Mouse (Mus musculus) adrenal gland, postnatal 10 days (tissue): ENCODE data around the gene S1pr3. TPM values are rescaled to one million over a fixed set of nuclear protein-coding genes. Genes with fewer than 3 reads are reported as not detected.

Experiments used
- DNase-seq: peaks from one replicate; pipeline ENCODE4 v3.0.0; 2021; ENCODE audit warnings: mixed read lengths
- total RNA-seq, 2 experiments: library from RNA; stranded (reverse); gene quantifications; 2 replicates each; pipeline ENCODE4 v1.2.3; 2021

S1pr3 gene
- total RNA-seq, 2 experiments from 2014 or later: 19.9 to 22.4 TPM

DNA sequence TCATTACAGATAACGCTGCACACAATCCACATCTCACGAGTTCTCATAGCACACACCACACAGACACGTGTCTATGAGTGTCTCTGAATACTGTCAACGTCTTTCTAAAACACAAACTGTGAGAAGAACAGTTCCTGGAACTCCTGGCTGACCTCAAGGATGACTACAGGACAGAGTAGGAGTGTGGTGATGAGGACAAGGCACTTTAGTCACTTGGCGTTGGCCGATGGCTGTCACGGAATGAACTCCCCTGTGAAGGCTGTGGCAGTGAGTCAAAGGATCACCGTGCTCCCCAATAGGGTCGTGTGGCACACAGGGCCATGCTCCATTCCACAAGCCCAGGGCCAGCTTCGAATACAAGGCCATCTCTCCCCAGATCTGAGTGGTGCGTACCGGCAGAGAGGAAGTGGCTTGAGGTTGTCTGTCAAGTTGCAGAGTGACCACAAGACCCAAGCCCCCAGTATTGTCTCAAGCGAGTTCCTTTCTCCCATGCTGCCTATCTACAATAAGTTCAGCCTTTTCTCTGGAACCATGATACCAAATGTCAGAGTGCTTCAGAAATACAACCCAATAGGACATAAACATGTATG is 2.6 kb upstream of the S1pr3 start:
- no peak for DNase-seq

- no peak for DNase-seq
Observed at GRCm38 (mm10) chr13:51407541-51408217, 760 bp upstream of the S1pr3 start.

- no peak for DNase-seq
Observed at GRCm38 (mm10) chr13:51409936-51410481, 1.6 kb downstream of the S1pr3 start.

GRCm38 (mm10) chr13:51411243-51411642 is 2.8 kb downstream of the S1pr3 start:
- no peak for DNase-seq

DNA sequence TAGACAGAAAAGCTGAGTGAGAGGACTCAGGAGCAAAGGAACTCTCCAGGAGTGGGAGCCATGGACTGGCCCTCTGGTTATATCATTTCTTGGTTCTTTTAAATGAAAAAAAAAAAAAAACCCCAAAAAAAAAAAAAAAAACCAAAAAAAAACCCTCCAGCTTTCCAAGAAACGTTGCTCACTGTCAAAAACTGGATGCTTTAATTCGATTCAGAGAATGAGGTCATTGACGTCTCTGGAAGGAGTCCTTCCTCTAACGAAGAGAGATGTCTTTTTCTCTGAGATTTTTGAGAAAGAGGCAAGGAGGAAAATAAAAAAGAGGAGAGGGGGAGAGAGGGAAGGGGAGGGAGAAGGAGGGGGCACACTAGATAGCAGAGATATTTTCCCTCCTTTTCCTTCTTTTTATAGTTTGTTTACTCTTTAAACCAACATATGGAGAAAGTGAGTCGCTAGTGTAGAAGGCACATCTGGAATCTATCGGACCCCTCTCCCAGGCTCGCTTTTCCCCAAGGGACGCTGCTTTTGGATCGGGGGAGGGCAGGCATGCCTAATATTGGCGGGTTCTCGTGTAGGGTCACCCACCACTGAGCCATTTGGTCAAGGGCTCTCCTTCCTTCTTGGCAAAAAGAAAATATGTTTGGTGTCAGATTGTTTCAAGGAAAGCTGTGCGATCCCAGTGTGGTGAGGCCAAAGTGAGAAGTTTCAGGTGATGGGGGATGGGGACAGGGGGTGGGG is 3.4 kb downstream of the S1pr3 start:
- DNase-seq: no peak

DNA sequence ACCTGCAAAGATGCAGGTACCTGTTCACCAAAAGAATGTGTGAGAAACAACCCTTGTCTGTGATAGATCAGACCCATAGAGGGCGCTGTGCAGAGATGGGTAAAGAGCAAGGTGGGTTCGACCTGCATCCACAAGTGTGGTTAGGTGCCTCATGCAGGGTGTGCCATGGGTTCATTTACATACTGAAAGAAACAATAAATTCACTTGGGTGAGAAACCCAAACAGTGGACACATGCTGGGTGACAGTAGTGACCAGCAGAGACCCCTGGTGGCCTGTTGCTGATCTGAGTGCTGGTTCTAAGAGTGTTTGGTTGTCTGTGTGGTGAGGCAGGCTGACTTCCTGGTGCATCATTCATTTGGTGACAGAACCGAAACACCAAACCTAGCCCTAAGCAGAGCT is 5.0 kb downstream of the S1pr3 start:
- peak; percentile 44 for DNase-seq

DNA sequence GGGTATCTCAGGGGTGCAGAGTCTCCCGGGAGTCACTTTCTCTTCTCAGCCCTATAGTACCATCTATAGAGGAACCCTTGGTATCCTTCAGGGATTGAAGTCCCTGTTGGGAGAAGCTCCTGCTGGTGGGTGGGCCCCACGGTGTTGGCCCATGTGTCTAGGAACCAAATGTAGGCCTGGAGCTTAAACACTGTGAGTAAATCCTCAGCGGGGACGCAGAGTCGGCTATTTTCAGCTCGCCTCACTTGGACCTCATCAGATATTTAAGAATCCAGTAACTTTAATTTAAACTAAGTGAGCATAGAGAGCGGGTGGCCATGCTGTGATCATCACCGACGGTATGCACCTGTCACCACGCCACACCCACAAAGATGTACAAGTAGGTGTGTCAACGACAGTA is 8.3 kb downstream of the S1pr3 start:
- no peak for DNase-seq

DNA sequence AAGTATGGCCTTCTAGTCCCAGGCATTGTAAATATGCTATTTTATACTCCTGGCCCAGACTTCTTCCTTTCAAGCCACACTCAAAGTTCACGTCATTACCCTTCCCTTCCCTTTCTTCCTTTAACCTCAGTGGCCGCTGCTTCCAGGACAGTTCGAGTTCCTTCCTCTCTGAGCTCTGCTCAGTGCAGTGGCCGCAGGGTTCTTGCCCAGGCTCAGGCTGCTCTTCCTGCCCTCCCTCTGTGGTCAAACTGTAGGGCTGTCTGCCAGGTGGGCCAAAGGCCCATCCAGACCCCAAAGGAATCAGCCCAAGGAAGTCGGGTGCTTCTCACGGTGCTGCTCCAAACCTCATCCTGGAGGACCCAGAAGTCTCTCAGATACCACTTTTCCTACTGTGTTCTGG is 9.4 kb downstream of the S1pr3 start:
- DNase-seq: no peak

GRCm38 (mm10) chr13:51418268-51418941 is 10.0 kb downstream of the S1pr3 start:
- DNase-seq: peak; percentile 95

DNA sequence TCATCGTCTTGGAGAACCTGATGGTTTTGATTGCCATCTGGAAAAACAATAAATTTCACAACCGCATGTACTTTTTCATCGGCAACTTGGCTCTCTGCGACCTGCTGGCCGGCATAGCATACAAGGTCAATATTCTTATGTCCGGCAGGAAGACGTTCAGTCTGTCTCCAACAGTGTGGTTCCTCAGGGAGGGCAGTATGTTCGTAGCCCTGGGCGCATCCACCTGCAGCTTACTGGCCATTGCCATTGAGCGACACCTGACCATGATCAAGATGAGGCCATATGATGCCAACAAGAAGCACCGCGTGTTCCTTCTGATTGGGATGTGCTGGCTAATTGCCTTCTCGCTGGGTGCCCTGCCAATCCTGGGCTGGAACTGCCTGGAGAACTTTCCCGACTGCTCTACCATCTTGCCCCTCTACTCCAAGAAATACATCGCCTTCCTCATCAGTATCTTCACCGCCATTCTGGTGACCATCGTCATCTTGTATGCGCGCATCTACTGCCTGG is 10.6 kb downstream of the S1pr3 start:
- no peak for DNase-seq

- no peak for DNase-seq
Observed at GRCm38 (mm10) chr13:51419501-51419900, 11.1 kb downstream of the S1pr3 start.

DNA sequence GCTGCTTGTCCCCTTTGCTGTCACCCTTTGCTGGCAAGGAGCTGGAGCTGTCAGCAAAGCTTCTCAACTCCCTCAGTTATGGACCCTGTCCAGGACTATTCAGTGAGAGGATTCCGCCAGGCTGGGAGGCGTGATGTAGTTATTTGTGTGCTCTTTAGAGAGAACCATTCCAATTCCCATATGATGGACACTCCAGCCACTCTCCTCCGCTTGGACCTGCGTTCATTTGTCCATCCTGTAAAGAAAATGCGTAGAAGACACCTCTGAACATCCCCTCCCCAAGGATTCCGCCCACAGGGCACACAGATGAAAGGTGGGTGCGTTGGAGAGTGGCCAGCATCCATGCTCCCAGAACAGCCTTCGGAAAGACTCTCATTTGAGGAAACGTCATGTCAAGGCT is 12.4 kb downstream of the S1pr3 start:
- no peak for DNase-seq

DNA sequence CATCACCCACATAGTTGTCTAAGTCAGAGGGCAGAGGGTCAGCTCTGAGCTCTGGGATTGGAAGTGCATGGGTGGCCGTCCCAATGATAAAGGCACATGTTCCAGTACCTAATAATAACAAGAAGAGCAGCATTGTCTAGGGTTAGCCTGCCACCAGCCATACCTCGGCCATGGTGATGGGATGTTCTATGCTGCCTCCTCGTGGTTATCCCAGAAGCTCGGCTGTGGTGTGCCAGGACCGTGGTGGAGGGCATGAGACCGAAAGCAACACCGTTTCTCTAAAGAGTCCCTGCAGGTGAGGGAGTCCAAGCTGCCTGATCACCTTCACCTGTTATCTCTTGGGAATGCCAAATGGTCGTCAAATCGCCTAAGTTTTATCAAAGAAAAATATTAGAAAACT is 15.2 kb downstream of the S1pr3 start:
- no peak for DNase-seq

- DNase-seq: peak; percentile 84
Observed at GRCm38 (mm10) chr13:51424647-51425046, 16.2 kb downstream of the S1pr3 start.

- no peak for DNase-seq
Observed at GRCm38 (mm10) chr13:51425662-51426443, 17.4 kb downstream of the S1pr3 start.

GRCm38 (mm10) chr13:51433371-51433770 is 24.9 kb downstream of the S1pr3 start:
- no peak for DNase-seq

DNA sequence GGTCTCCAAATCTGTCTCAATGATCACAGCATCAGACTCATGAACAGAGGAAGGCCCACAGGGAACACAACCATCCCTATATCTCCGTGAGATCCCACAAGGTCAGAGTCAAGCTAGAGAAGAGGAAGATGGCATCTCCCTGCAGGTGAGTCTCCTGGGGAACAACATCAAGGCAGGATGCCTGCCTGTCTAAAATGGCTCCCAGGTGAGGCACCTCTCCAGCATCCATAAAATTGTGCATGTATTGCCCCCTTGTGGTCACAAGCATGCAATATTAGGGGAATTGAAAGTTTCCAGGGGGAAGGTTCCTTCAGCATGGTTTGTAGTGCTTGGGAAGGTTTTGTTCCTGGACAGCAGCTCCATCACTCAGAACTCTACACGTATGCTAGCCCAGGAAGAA is 26.0 kb downstream of the S1pr3 start:
- no peak for DNase-seq

DNA sequence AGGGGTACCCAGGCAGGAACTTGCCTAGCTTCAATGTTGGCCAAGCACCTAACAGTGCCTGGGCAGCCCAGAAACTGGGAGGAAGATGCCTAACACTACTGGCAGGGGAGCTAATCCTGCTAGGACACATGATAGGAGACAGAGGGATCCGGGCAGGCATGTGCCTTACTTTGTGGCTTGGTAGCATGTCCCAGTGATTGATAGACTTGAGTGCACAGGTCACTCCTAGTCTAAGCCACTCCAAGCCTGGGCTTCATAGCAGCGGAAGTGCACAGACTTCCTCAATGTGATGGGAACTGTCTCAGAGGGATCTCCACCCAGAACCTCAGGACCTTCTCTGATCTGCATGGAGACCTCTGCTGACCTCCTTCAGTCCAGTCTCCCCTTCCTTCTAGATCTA is 26.7 kb downstream of the S1pr3 start:
- DNase-seq: no peak

DNA sequence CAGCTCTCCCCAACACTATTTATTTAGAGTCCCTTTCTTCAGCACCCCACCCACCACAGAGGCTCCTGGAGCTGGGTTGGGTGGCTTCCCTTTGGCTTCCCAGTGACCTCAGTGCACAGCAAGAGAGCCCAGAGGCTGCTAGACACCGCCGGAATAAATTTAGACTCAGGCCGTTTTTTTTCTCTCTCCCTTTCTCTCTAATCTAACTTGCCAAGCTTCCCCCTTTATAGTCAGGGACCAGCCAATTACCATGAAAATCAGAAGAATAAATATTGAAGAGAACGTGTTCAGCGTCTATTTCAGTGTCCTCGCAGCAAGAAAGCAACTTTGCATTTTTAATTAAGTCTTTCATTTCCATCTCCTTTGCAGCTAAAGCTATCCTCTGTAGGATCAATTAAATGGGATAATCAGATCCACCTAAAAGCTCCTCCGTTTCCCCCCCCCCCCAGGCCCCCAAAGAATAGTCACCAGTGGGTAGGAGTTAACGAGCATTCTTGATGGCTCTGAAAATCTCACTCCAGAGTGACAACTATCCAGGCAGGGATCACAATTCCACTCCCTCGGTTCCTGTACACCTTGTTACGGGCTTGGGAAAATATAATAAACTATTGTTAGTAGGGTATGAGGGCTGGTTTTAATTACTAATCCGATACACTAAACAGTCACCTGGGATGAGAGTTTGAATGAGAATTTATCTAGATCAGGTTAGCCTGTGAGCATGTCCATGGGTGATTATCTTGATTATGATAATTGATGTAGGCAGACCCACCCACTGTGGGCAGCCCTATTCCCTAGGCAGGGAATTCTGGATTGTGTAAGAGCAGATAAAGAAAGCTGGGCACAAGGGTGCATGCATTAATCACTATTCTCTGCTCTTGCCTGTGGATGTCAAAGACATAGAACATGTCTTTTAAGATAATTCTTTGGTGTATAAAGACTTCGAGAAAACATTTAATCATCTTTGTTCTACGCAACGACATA is 29.0 kb downstream of the S1pr3 start:
- no peak for DNase-seq

- no peak for DNase-seq
Observed at GRCm38 (mm10) chr13:51442922-51443321, 34.5 kb downstream of the S1pr3 start.
